Mouse (Mus musculus): ENCODE measurements around the gene Zfp598.
"Not testable (repeated sequence)": the region's sequence is repeated elsewhere in the genome, so short reads cannot be mapped to it uniquely, and the experiment has no call there.

Gene Zfp598

GRCm38 (mm10) chr17:24646381-24646780 is 23.1 kb upstream of the Zfp598 start:
- no peak for DNase-seq (ENCODE audit: low read depth, low spot score)

GRCm38 (mm10) chr17:24647493-24647892 is 22.0 kb upstream of the Zfp598 start:
- DNase-seq (ENCODE audit: low read depth, low spot score), result no peak

DNA sequence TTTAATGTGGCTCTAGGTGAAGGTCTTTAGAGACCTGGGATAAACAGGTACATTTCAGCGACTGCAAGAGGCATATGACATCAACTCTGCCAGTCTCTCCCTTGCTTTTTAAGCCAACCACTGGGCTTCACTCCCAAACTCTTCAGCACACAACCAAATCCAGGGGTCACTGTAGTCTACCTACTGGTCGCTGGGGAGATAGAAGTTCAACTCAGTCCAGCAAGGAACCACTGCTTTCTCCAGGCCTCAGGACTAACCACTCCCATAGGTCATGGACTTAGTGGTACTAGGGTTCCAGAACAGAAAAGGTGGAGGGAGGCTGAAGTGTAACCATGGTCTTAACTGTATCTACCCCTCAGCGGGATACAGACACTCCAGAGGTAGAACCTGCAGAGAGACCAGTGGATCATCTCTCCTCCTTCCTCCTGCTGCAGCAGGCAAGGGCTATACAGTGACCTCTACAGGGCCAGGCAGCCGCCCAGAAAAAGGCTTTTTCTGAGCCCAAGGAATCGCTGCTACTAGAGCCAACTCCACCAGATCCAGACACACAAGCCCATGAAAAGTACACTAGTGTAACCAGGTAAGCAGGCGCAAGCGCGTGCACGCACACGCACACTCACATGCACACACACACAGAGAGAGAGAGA is 20.6 kb upstream of the Zfp598 start:
- peak; percentile 63 for DNase-seq (ENCODE audit: low read depth, low spot score)

DNA sequence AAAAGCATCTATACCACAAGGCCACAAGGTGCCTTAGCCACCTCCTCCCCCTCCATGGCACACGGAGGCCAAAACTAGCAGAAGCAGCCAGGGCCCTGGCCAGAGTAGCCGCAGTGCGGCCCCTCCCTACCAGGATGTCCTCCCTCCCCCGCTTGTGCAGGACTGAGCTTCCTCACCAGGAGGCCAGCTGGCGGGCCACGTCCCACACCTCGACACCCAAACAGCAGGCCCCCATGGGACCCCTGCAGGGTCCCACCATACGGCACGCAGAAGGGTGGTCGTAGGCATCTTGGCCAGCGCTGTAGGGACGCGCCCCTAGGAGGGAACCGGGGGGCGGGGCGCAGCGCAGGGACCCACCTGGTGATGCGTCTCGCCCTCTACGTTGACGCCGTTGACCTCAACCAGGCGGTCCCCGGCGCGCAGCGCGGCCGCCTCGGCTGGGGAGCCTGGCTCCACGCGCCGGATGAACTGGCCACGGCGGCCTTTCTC is 19.9 kb upstream of the Zfp598 start:
- DNase-seq (ENCODE audit: low read depth, low spot score), result peak; percentile 72

DNA sequence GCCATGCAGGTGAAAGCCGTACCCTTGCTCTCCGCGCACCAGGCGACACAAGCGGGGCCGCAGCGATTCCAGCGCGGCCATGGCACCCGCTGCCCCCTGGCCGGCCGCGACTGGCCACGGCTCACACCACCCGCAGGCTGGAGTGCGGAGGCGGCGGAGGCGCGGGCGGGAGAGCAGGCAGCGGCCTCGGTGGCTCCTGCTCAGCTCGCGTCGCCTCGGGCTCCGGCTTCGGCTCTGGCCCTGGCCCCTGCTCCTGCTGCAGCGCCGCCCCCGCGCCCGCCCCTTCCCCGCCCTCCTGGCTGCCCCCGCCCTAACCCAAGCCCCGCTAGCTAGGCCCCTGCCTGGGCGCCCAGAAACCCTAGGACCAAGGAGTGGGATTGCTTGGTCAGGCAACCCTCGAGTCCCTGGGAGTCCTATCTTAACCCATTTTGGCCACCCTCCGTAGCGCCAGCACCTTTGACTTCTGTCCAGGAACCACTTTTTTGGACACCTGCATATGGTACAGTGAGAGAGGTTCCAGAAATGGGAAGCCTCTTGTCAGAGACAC is 19.3 kb upstream of the Zfp598 start, which contains the start of gene Slc9a3r2:
Gene Slc9a3r2 (minus strand): TSS at position 258 of the 547 bp plus-strand sequence.
- peak; percentile 78 for DNase-seq (ENCODE audit: low read depth, low spot score)

DNA sequence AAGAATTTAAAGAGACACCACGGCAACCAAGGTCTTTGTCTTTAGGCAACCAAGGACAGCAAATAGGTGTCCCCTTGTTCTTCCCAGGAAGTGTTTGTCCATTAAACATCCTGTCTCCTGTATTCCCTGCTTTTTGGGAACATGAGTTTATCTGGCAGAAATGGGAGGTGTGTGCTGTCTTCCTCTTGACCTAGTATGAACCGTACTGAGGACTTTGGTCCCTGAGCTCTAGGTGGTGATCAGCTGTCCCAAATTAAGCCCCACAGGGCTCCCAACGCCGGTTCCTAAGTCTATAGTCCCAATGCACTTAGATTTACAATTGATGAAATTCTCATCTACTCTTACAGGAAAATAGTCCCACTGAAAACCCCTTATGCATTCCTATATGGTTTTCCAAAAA is 18.7 kb upstream of the Zfp598 start:
- DNase-seq (ENCODE audit: low read depth, low spot score), result no peak

DNA sequence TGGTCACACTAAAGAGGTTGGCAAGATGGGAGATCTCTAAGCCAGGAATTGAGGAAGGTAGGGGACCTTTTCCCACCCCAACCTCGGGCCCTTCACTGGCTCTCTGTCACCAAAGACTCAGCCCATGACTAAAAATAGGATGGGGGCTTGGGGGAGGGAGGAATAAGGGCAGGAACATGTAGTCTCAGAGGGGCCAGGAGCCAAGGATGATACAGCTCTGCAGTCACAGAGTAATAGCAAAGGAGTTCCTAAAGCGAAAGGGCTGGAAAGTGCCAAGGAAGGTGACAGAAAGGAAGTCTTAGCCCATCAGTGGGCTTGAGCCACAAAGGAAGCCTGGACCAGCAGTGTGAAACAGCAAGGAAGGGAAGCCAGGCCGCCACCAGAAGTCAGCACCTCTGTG is 17.7 kb upstream of the Zfp598 start:
- no peak for DNase-seq (ENCODE audit: low read depth, low spot score)

GRCm38 (mm10) chr17:24653967-24654710 is 15.3 kb upstream of the Zfp598 start:
- DNase-seq (ENCODE audit: low read depth, low spot score), result peak; percentile 84

- DNase-seq (ENCODE audit: low read depth, low spot score), result no peak
These were observed 14.5 kb upstream of the Zfp598 start for GRCm38 (mm10) chr17:24654969-24655368.

DNA sequence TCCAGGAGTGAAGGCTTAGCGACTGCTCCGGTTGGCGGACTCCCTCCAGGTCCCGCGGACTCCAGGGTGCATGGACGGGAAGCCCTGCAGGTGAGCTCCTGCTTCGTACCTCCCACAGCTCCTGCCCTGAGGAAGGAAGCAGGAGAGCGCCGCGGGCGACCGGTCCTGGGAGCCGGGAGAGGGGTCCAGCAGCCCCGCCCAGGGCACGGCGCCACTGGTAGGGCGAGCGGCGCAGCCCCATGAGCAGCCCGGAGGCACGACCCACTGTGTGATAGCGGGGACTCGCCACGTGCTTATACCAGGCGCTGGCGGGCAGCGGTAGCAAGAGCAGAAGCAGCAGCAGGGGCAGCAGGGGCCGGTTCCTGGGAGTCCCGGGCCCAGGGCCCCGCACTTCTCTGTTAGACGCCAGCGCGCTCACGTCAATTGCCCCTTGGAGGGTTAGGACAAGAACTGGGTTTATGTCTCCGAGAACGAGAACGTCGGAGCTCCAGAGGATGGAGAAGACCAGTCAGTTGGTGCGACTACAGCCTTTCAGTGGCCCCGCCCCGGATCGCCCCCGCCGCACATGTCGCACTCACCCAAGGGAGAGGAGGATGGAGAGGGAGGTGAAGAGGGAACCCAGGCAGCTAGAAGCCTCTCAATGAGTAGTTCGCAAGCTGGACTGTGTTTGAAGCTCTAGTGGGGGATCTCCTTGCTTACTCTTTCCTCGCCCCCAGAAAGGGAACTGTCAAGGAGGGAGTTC is 11.3 kb upstream of the Zfp598 start, which contains the start of gene Npw:
Gene Npw (minus strand): TSS at position 441 of the 742 bp plus-strand sequence.
- DNase-seq (ENCODE audit: low read depth, low spot score), result no peak

GRCm38 (mm10) chr17:24667011-24667410 is 2.5 kb upstream of the Zfp598 start:
- not testable (repeated sequence) for DNase-seq (ENCODE audit: low read depth, low spot score)

GRCm38 (mm10) chr17:24667416-24667815 is 2.1 kb upstream of the Zfp598 start:
- DNase-seq (ENCODE audit: low read depth, low spot score), result peak; percentile 91

- not testable (repeated sequence) for DNase-seq (ENCODE audit: low read depth, low spot score)
These were observed 308 bp upstream of the Zfp598 start for GRCm38 (mm10) chr17:24669214-24669544.

- no peak for DNase-seq (ENCODE audit: low read depth, low spot score)
These were observed 858 bp downstream of the Zfp598 start for GRCm38 (mm10) chr17:24670246-24670844.

- no peak for DNase-seq (ENCODE audit: low read depth, low spot score)
These were observed 1.9 kb downstream of the Zfp598 start for GRCm38 (mm10) chr17:24671346-24671745.

GRCm38 (mm10) chr17:24672141-24672540 is 2.7 kb downstream of the Zfp598 start:
- DNase-seq (ENCODE audit: low read depth, low spot score), result no peak

DNA sequence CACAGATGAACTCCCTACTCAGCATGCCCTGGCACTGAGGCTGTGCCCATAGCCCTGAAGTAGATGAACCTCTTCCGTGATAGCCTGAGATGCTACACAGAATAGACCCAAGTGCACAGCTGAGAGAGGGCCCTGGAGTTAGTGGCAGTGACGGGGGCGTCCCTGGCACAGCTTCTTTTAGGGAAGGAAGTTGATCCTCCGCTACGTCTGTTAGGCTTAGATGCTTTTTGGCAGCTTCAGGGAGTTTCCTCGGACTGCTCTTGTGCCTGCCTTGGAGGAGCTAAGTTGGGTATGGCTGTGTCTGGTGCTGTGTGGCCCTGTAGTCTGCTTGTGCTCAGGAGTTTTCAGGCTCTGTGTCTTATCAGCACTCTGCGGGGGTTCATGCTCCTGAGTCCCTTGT is 4.8 kb downstream of the Zfp598 start:
- peak; percentile 85 for DNase-seq (ENCODE audit: low read depth, low spot score)

- DNase-seq (ENCODE audit: low read depth, low spot score), result peak; percentile 83
These were observed 6.7 kb downstream of the Zfp598 start for GRCm38 (mm10) chr17:24676187-24676586.

DNA sequence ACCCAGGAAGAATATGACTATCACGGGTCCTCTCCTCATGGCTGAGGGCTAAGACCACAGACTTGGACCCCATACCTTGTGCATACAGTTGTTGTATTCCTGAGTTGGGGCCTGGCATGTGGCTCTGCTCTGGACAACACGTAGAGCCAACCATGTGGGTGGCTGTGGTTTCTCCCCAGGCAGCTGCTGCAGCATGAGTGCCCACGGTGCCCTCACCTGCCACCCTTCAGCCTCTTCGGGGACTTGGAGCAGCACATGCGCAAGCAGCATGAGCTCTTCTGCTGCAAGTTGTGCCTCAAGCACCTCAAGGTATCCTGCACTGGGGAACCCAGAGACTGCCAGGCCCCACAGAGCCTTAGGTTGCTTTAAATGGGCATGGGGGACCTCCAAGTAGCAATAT is 7.4 kb downstream of the Zfp598 start:
- no peak for DNase-seq (ENCODE audit: low read depth, low spot score)

DNA sequence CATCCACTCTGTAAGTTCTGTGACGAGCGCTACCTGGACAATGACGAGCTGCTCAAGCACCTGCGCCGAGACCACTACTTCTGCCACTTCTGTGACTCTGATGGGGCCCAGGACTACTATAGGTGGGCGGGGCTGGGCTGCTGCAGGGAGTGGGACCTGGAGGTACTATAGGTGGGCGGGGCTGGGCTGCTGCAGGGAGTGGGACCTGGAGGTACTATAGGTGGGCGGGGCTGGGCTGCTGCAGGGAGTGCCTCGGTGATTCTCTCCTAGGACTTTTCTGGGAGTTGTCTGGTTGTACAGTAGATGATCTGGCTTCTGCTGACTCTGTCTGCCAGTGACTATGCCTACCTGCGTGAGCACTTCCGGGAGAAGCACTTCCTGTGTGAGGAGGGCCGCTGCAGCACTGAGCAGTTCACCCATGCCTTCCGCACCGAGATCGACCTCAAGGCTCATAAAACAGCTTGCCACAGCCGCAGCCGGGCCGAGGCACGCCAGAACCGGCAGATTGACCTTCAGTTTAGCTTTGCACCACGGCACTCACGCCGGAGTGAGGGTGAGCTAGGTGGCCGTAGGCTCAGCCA is 8.1 kb downstream of the Zfp598 start:
- no peak for DNase-seq (ENCODE audit: low read depth, low spot score)

GRCm38 (mm10) chr17:24686514-24686913 is 17.0 kb downstream of the Zfp598 start:
- DNase-seq (ENCODE audit: low read depth, low spot score), result no peak
